ENCODE assay signal across 28 mouse cellular contexts in the genomic region with DNA sequence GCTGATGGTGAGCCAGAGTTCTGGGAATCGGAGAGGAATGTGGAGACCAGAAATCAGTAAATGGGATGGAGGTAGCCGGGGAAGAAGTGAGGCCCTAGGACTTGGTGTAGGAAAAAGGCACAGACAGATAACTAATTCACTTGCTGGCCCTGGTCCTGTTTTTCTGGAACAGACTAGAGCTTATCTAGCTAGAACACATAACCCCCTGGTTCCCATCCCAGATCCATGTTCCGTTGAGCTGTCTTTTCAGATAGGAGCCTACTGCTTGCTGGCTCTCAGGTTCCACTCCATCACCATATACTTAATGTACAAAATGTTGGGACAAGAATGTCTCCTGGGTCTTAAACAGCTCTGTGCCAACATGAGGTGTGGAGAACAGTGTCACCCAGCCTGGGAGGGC. TPM values are rescaled to one million over a fixed set of nuclear protein-coding genes. Genes with fewer than 3 reads are reported as not detected.
DNase-seq lines count a peak whose midpoint lies in the region; ATAC-seq and TF ChIP-seq lines count a peak whose summit lies in the region.
"Had no signal": no experiment of that assay in that cellular context is flagged by ENCODE, and none has a peak within 500 bp of the region (broad histone marks: within the 10 kb centered on the region; RNA-seq: fewer than 3 reads in every experiment).

No protein-coding gene starts in this region.

- no peak overlapping the region for H3K4me3 ChIP-seq in liver, embryonic 11.5 days (ENCODE audit: low read depth, low read length)
- H3K4me3 ChIP-seq in liver, postnatal 0 days (ENCODE audit: low read depth, low read length): no peak overlapping the region
- H3K4me3 ChIP-seq: embryonic facial prominence, embryonic 13.5 days; heart, embryonic 10.5 days; intestine, embryonic 15.5 days; left cerebral cortex, adult 2 months; limb, embryonic 15.5 days; megakaryocyte, embryonic 14.5 days; neural tube, embryonic 12.5 days; stomach, embryonic 15.5 days had no signal

- H3K36me3 ChIP-seq in liver, embryonic 11.5 days (ENCODE audit: control insufficient read depth, insufficient read depth, low read length): peaks cover 11% of the 10 kb centered on the region
- H3K36me3 ChIP-seq in liver, postnatal 0 days (replicated peaks; ENCODE audit: insufficient read depth, low read length): peaks cover 27% of the 10 kb centered on the region

- no peak overlapping the region for H3K9ac ChIP-seq in liver, embryonic 11.5 days (ENCODE audit: low read depth, low read length)
- H3K9ac ChIP-seq in liver, postnatal 0 days (replicated peaks): no peak overlapping the region
- H3K9ac ChIP-seq: embryonic facial prominence, embryonic 13.5 days; intestine, embryonic 15.5 days; limb, embryonic 15.5 days; neural tube, embryonic 12.5 days; stomach, embryonic 15.5 days had no signal

- WGBS in liver, embryonic 11.5 days: 60% methylated on average over 3 of the region's 3 CpGs
- WGBS in liver, postnatal 0 days (ENCODE audit: insufficient replicate concordance): 63% methylated on average over 3 of the region's 3 CpGs

- no peak overlapping the region for H3K4me2 ChIP-seq in liver, embryonic 11.5 days
- H3K4me2 ChIP-seq in liver, postnatal 0 days (ENCODE audit: low read depth, low read length): no peak overlapping the region
- H3K4me2 ChIP-seq: embryonic facial prominence, embryonic 13.5 days; intestine, embryonic 15.5 days; limb, embryonic 15.5 days; neural tube, embryonic 12.5 days; stomach, embryonic 15.5 days had no signal

- ATAC-seq in liver, embryonic 11.5 days (replicated peaks; ENCODE audit: low FRiP score): peak; percentile 72
- ATAC-seq in liver, postnatal 0 days: peak; percentile 73
- ATAC-seq: CD4-positive, CD25-positive, alpha-beta regulatory T cell, adult 4 months; forebrain, embryonic 14.5 days; hindbrain, embryonic 16.5 days; intestine, embryonic 15.5 days had no signal

- H3K4me1 ChIP-seq in liver, embryonic 11.5 days (replicated peaks; ENCODE audit: control insufficient read depth, insufficient read depth, low read length): no peaks in the 10 kb centered on the region
- H3K4me1 ChIP-seq in liver, postnatal 0 days (ENCODE audit: insufficient read depth): peaks cover 6% of the 10 kb centered on the region
- H3K4me1 ChIP-seq: embryonic facial prominence, embryonic 13.5 days; heart, embryonic 10.5 days; intestine, embryonic 15.5 days; limb, embryonic 15.5 days; neural tube, embryonic 12.5 days; stomach, embryonic 15.5 days had no signal

- peak; percentile 20 to 41 for DNase-seq in spleen, postnatal 36 days (ENCODE audit: low spot score in 2 of 2)
- no peak for DNase-seq in spleen, postnatal 4 days (ENCODE audit: low spot score in 2 of 2)
- no peak for DNase-seq in liver, embryonic 11.5 days (ENCODE audit: low spot score)
- DNase-seq in liver, postnatal 0 days: no peak
- no peak for DNase-seq in frontal cortex, adult 2 months (ENCODE audit: extremely low spot score in 1 of 2, low spot score in 1 of 2)
- DNase-seq in gastrocnemius, adult 8-10 months (ENCODE audit: low spot score in 2 of 2): no peak
- no peak for DNase-seq in frontal cortex, postnatal 25 days (ENCODE audit: low spot score in 2 of 2)
- DNase-seq: adrenal gland, adult 2 months; cerebellum, adult 18-20 months; cerebellum, postnatal 14 days; embryo, embryonic 11 days; heart, postnatal 4 days; left cerebral cortex, postnatal 4 days; lung, postnatal 10 days; midbrain, embryonic 14.5 days; thymus, adult 2 months; thymus, postnatal 4 days had no signal

- H3K27ac ChIP-seq in liver, embryonic 11.5 days (ENCODE audit: low read depth, low read length): no peak overlapping the region
- peak overlapping the region; percentile 31; the same call in 1 of the 2 replicates for H3K27ac ChIP-seq in liver, postnatal 0 days (ENCODE audit: low read depth)
- H3K27ac ChIP-seq: embryonic facial prominence, embryonic 13.5 days; heart, embryonic 10.5 days; intestine, embryonic 15.5 days; left cerebral cortex, adult 2 months; limb, embryonic 15.5 days; neural tube, embryonic 12.5 days; stomach, embryonic 15.5 days had no signal

- no peaks in the 10 kb centered on the region for H3K27me3 ChIP-seq in liver, embryonic 11.5 days (replicated peaks; ENCODE audit: control insufficient read depth, insufficient read depth, low read length)
- H3K27me3 ChIP-seq in liver, postnatal 0 days (ENCODE audit: insufficient read depth, low read length): no peaks in the 10 kb centered on the region
- H3K27me3 ChIP-seq: embryonic facial prominence, embryonic 13.5 days; intestine, embryonic 15.5 days; limb, embryonic 15.5 days; neural tube, embryonic 12.5 days; stomach, embryonic 15.5 days had no signal

- TF ChIP-seq CTCF in liver, postnatal 0 days (IDR thresholded peaks at IDR 0.05; ENCODE audit: low read depth): no peak

- H3K9me3 ChIP-seq in liver, embryonic 11.5 days (ENCODE audit: control insufficient read depth, low read length): no peaks in the 10 kb centered on the region
- H3K9me3 ChIP-seq in liver, postnatal 0 days (ENCODE audit: low read length): no peaks in the 10 kb centered on the region
- H3K9me3 ChIP-seq: embryonic facial prominence, embryonic 13.5 days; heart, embryonic 10.5 days; intestine, embryonic 15.5 days; limb, embryonic 15.5 days; megakaryocyte, embryonic 14.5 days; neural tube, embryonic 12.5 days; stomach, embryonic 15.5 days had no signal

- peak; percentile 87 for TF ChIP-seq EP300 in liver, postnatal 0 days (IDR thresholded peaks at IDR 0.05; ENCODE audit: low read depth)

RNA-seq across cellular contexts. Expression of a gene that starts 29.7 kb away (rescaled TPM):
- 15.8 and 16.2 TPM in 2 replicates for polyA plus RNA-seq in liver, embryonic 11.5 days (2014; fragmentation: Nextera tagmentation; extraction: Ambion mirVana)
- 8.8 and 11.8 TPM in 2 replicates for polyA plus RNA-seq in liver, postnatal 0 days (2015; fragmentation: Nextera tagmentation; extraction: Ambion mirVana)
- 8.3 and 8.9 TPM in 2 replicates for polyA plus RNA-seq in frontal cortex, adult 2 months (2012; rRNA removed)
- 10 to 100 TPM; 17.6 to 26.4 (median 19.8) TPM for total RNA-seq in gastrocnemius, adult 8-10 months (2022)

Comparison
In these comparisons a context has a peak if more than half of its experiments do, and no peak if none do; other contexts are left out.
1. DNase-seq: peak in spleen, postnatal 36 days (2 of 2); none in spleen, postnatal 4 days (0 of 2), liver, embryonic 11.5 days (single experiment), liver, postnatal 0 days (single experiment), frontal cortex, adult 2 months (0 of 2), gastrocnemius, adult 8-10 months (0 of 2) and frontal cortex, postnatal 25 days (0 of 2).